Mouse (Mus musculus) CH12.LX (cell line): Measurements from ENCODE around the gene Tdp1. TPM values are rescaled to one million over a fixed set of nuclear protein-coding genes. Genes with fewer than 3 reads are reported as not detected.

Experiments used
- DNase-seq: peaks from one replicate; pipeline ENCODE4 v3.0.0-alpha.2; 2013; ENCODE audit errors: extremely low read depth
- H3K27ac ChIP-seq: 2 replicates; pipeline ENCODE4 v1.5.1; 2012; ENCODE audit warnings: low read depth, mild to moderate bottlenecking, control low read depth, moderate library complexity; ENCODE audit not compliant: insufficient read depth
- H3K27me3 ChIP-seq: replicated peaks from 2 replicates; pipeline ENCODE3; 2012; ENCODE audit warnings: inconsistent platforms
- H3K36me3 ChIP-seq, 2 experiments: replicated peaks in 1 of 2; 2 replicates each; pipeline versions ENCODE3 to v1.6.1; 2012; ENCODE audit warnings: inconsistent platforms in 1 of 2, low read length in 1 of 2, mild to moderate bottlenecking in 1 of 2, mixed read lengths in 1 of 2, moderate library complexity in 1 of 2; ENCODE audit not compliant: control insufficient read depth in 1 of 2, insufficient read depth in 1 of 2
- H3K4me1 ChIP-seq, 2 experiments: 2 replicates each; pipeline ENCODE4 v1.6.1; 2012; ENCODE audit warnings: inconsistent platforms in 1 of 2, moderate library complexity in 1 of 2; ENCODE audit not compliant: insufficient read depth in 2 of 2, control insufficient read depth in 1 of 2
- H3K4me2 ChIP-seq: 2 replicates; pipeline ENCODE4 v1.6.1; 2012; ENCODE audit warnings: low read depth, mild to moderate bottlenecking, control low read depth; ENCODE audit not compliant: poor library complexity, insufficient read depth, severe bottlenecking
- H3K4me3 ChIP-seq, 3 experiments: fragments of 150-350 bp in 1 of 3; sonication (generic) in 1 of 3; replicated peaks in 1 of 3; 2 replicates each; pipeline versions ENCODE3 to v1.5.1; 2011 to 2012; ENCODE audit warnings: low read depth in 2 of 3, low read length in 2 of 3, mild to moderate bottlenecking in 2 of 3, moderate library complexity in 2 of 3, control low read depth in 1 of 3, improper control_type of control experiment in 1 of 3, inconsistent platforms in 1 of 3, mixed read lengths in 1 of 3; ENCODE audit not compliant: poor library complexity in 1 of 3
- H3K79me2 ChIP-seq: replicated peaks from 2 replicates; pipeline ENCODE4 v1.6.1; 2012; ENCODE audit warnings: mild to moderate bottlenecking, moderate library complexity; ENCODE audit not compliant: control insufficient read depth, poor library complexity, insufficient read depth, severe bottlenecking; ENCODE audit errors: extremely low read depth
- H3K9ac ChIP-seq: 2 replicates; pipeline ENCODE4 v1.6.1; 2012; ENCODE audit warnings: low read depth, mild to moderate bottlenecking, control low read depth, moderate library complexity; ENCODE audit not compliant: insufficient read depth
- H3K9me3 ChIP-seq: replicated peaks from 2 replicates; pipeline ENCODE3; 2012; ENCODE audit warnings: low read length, inconsistent platforms, mixed read lengths
- BHLHE40 ChIP-seq: IDR thresholded peaks from 2 replicates; pipeline ENCODE4 v1.6.1; 2011; ENCODE audit warnings: mild to moderate bottlenecking, low read depth, low read length, improper control_type of control experiment
- CHD2 ChIP-seq: IDR thresholded peaks from 2 replicates; pipeline ENCODE4 v1.6.1; 2011; ENCODE audit warnings: low read length, improper control_type of control experiment
- CTCF ChIP-seq, 2 experiments: IDR thresholded peaks in 1 of 2; conservative IDR thresholded peaks in 1 of 2; 2 replicates each; pipeline ENCODE4 v1.5.1; 2011 to 2012; ENCODE audit warnings: low read depth in 2 of 2, low read length in 2 of 2, improper control_type of control experiment in 1 of 2, inconsistent platforms in 1 of 2, mild to moderate bottlenecking in 1 of 2, moderate library complexity in 1 of 2
- ELF1 ChIP-seq: IDR thresholded peaks from 2 replicates; pipeline ENCODE4 v1.6.1; 2014; ENCODE audit warnings: low read depth, mild to moderate bottlenecking, inconsistent platforms, low read length, improper control_type of control experiment
- EP300 ChIP-seq: IDR thresholded peaks from 2 replicates; pipeline ENCODE4 v1.6.1; 2011; ENCODE audit warnings: low read length, improper control_type of control experiment
- ETS1 ChIP-seq: conservative IDR thresholded peaks from 2 replicates; pipeline ENCODE4 v1.6.1; 2012; ENCODE audit warnings: low read depth, mild to moderate bottlenecking, inconsistent platforms, low read length, improper control_type of control experiment, moderate library complexity
- GABPA ChIP-seq: IDR thresholded peaks from 2 replicates; pipeline ENCODE4 v1.6.1; 2012; ENCODE audit warnings: low read depth, low read length, improper control_type of control experiment, inconsistent platforms; ENCODE audit not compliant: insufficient replicate concordance
- IRF4 ChIP-seq: IDR thresholded peaks from 2 replicates; pipeline ENCODE4 v1.6.1; 2014; ENCODE audit warnings: low read depth, mild to moderate bottlenecking, inconsistent platforms, low read length, improper control_type of control experiment
- JUN ChIP-seq: IDR thresholded peaks from 2 replicates; pipeline ENCODE4 v1.6.1; 2011; ENCODE audit warnings: low read depth, mild to moderate bottlenecking, low read length, improper control_type of control experiment, moderate library complexity; ENCODE audit not compliant: insufficient read depth
- KAT2A ChIP-seq: IDR thresholded peaks from 2 replicates; pipeline ENCODE4 v1.6.1; 2012; ENCODE audit warnings: low read length, improper control_type of control experiment, inconsistent platforms; ENCODE audit not compliant: insufficient replicate concordance
- MAFK ChIP-seq: IDR thresholded peaks from 2 replicates; pipeline ENCODE4 v1.6.1; 2011; ENCODE audit warnings: low read length, improper control_type of control experiment; ENCODE audit not compliant: insufficient replicate concordance
- MXI1 ChIP-seq: IDR thresholded peaks from 2 replicates; pipeline ENCODE4 v1.6.1; 2011; ENCODE audit warnings: mild to moderate bottlenecking, low read depth, low read length, improper control_type of control experiment
- MYC ChIP-seq: IDR thresholded peaks from 2 replicates; pipeline ENCODE4 v1.6.1; 2011; ENCODE audit warnings: low read depth, mild to moderate bottlenecking, improper control_type of control experiment, low read length
- NRF1 ChIP-seq: IDR thresholded peaks from 2 replicates; pipeline ENCODE4 v1.6.1; 2014; ENCODE audit warnings: low read depth, mild to moderate bottlenecking, inconsistent platforms, low read length, improper control_type of control experiment, moderate library complexity
- PAX5 ChIP-seq: IDR thresholded peaks from 2 replicates; pipeline ENCODE4 v1.6.1; 2012; ENCODE audit warnings: low read length, inconsistent platforms, mixed read lengths
- POLR2AphosphoS2 ChIP-seq: IDR thresholded peaks from 2 replicates; pipeline ENCODE4 v1.6.1; 2011; ENCODE audit warnings: low read depth, low read length, improper control_type of control experiment
- RAD21 ChIP-seq: IDR thresholded peaks from 2 replicates; pipeline ENCODE4 v1.6.1; 2011; ENCODE audit warnings: low read depth, mild to moderate bottlenecking, low read length, improper control_type of control experiment, moderate library complexity
- RCOR1 ChIP-seq: conservative IDR thresholded peaks from 2 replicates; pipeline ENCODE4 v1.6.1; 2012; ENCODE audit warnings: low read depth, mild to moderate bottlenecking, inconsistent platforms, low read length, improper control_type of control experiment
- SIN3A ChIP-seq: IDR thresholded peaks from 2 replicates; pipeline ENCODE4 v1.6.1; 2012; ENCODE audit warnings: low read length, improper control_type of control experiment, inconsistent platforms
- SMC3 ChIP-seq: IDR thresholded peaks from 2 replicates; pipeline ENCODE4 v1.6.1; 2011; ENCODE audit warnings: low read depth, low read length, improper control_type of control experiment
- TBP ChIP-seq: conservative IDR thresholded peaks from 2 replicates; pipeline ENCODE4 v1.6.1; 2011; ENCODE audit warnings: low read depth, low read length, improper control_type of control experiment
- TCF12 ChIP-seq: IDR thresholded peaks from 2 replicates; pipeline ENCODE4 v1.6.1; 2014; ENCODE audit warnings: low read depth, mild to moderate bottlenecking, inconsistent platforms, low read length, improper control_type of control experiment
- UBTF ChIP-seq: IDR thresholded peaks from 2 replicates; pipeline ENCODE4 v1.6.1; 2012; ENCODE audit warnings: low read depth, mild to moderate bottlenecking, inconsistent platforms, low read length, improper control_type of control experiment, moderate library complexity
- ZC3H11A ChIP-seq: IDR thresholded peaks from 2 replicates; pipeline ENCODE4 v1.6.1; 2012; ENCODE audit warnings: low read depth, mild to moderate bottlenecking, inconsistent platforms, low read length, improper control_type of control experiment
- ZMIZ1 ChIP-seq: IDR thresholded peaks from 2 replicates; pipeline ENCODE4 v1.6.1; 2012; ENCODE audit warnings: low read depth, mild to moderate bottlenecking, inconsistent platforms, low read length, improper control_type of control experiment
- dilution Hi-C: fragments of 300-500 bp; cut with MboI; formaldehyde crosslinking; loops from 2 replicates; pipeline ENCODE4 v1.14.3; 2020; ENCODE audit warnings: low sequenced_read_pairs; ENCODE audit not compliant: extremely low pct_unique_long_range_greater_than_20kb, extremely low pct_ligation_motif_present
- in situ Hi-C: fragments of 300-500 bp; cut with MboI; formaldehyde crosslinking; loops from 3 replicates; pipeline ENCODE4 v1.14.3; 2019; ENCODE audit warnings: low sequenced_read_pairs, low pct_ligation_motif_present, low pct_unique_long_range_greater_than_20kb, mixed read lengths
- polyA plus RNA-seq: library from polyadenylated mRNA; unstranded; fragments of >175 nt; gene quantifications from 2 replicates; pipeline ENCODE4 v1.2.1, GENCODE M21; 2012; ENCODE audit warnings: low read depth; ENCODE audit not compliant: insufficient read length
- total RNA-seq, 2 experiments: library from RNA; depleted of rRNA; stranded (reverse); fragments of 300-350 nt in 1 of 2; fragments of >200 nt in 1 of 2; gene quantifications; 2 replicates each; pipeline ENCODE4 v1.2.3; 2012 to 2014

Gene Tdp1
- total and polyA plus RNA-seq, 3 experiments = 16.9 to 53.7 (median 27.4) TPM

- no peak overlapping the region for H3K4me3 ChIP-seq
- H3K27ac ChIP-seq = no peak overlapping the region
- H3K27me3 ChIP-seq = no peaks in the 10 kb centered on the region
- H3K4me1 ChIP-seq = peaks cover 0 to 7% of the 10 kb centered on the region in 2 experiments; a peak in 1 of 4 replicates
- no peak overlapping the region for H3K4me2 ChIP-seq
- no peak for DNase-seq
- no peak overlapping the region for H3K9ac ChIP-seq
- peaks cover 0 to 26% of the 10 kb centered on the region in 2 experiments for H3K36me3 ChIP-seq
- in situ Hi-C loops = no loop called here
- dilution Hi-C loops = no loop called here
- no peaks in the 10 kb centered on the region for H3K79me2 ChIP-seq
- H3K9me3 ChIP-seq = no peaks in the 10 kb centered on the region
- TF ChIP-seq RAD21 (peak; percentile 75), ZC3H11A (peak; percentile 54), POLR2AphosphoS2 (no peak), SMC3 (peak; percentile 79), CTCF (conservative IDR thresholded peaks at IDR 0.05 in 1 of 2, IDR thresholded peaks at IDR 0.05 in 1 of 2; ENCODE audit: low read depth in 2 of 2, low read length in 2 of 2) (peak in 1 of 2 experiments; percentile 65; a peak in 2 of 4 replicates)
- TF ChIP-seq, all 38 proteins: peak for 4
Observed at GRCm38 (mm10) chr12:99860981-99861380, 23.3 kb upstream of the Tdp1 start.

DNA sequence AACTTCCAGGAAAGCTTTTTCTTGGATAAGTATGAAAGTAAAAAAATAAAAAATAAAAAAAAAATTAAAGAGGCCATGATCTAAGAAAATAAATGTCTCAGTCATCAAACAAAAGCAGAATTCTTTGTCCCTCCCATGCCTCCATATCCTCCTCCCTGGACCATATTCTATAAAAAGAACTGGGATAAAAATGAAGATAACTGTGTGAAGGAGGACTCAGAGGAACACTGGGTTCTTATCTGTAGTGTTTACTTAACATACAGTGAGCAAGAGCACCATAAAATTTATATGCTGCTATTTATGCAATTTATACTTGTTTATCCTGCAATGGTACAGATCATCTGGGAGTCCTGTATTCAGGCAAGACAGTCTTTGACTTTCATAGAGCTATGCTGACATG, 19.7 kb upstream of the Tdp1 start:
- TF ChIP-seq ELF1 (no peak), PAX5 (no peak), TBP (no peak)
- Histone ChIP-seq H3K79me2 (no peaks in the 10 kb centered on the region), H3K4me3 (no peak overlapping the region), H3K9ac (no peak overlapping the region), H3K27me3 (no peaks in the 10 kb centered on the region), H3K36me3 (peaks cover 0 to 30% of the 10 kb centered on the region in 2 experiments), H3K27ac (no peak overlapping the region), H3K4me2 (no peak overlapping the region), H3K4me1 (peaks cover 0 to 7% of the 10 kb centered on the region in 2 experiments; a peak in 1 of 4 replicates), H3K9me3 (no peaks in the 10 kb centered on the region)
- dilution Hi-C loops = no loop called here
- in situ Hi-C loops = no loop called here
- no peak for DNase-seq

DNA sequence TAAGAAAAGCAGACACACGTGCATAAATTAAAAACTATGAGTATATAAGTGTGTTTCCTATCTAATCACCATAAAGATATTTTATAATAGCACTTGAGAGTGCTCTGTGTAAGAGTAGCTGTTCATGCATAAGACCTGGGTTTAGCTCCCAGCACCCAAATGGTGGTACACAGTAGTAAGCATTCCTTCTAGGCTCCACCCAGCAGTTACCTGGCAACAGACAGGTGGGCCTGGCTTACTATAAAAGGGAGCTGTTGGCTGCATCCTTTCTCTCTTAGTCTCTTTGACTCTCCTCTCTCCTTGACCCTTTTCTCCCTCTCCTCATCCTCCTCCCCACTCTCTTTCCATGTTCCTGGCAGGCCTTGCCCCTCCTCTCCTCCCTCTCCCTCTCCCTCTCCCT, 15.5 kb upstream of the Tdp1 start:
- H3K9me3 ChIP-seq = no peaks in the 10 kb centered on the region
- H3K36me3 ChIP-seq = peaks cover 0 to 21% of the 10 kb centered on the region in 2 experiments
- peaks cover 5 to 12% of the 10 kb centered on the region in 2 experiments for H3K4me1 ChIP-seq
- dilution Hi-C loops (no loop called here), in situ Hi-C loops (no loop called here)
- no peak overlapping the region for H3K9ac ChIP-seq
- no peak for TF ChIP-seq KAT2A
- no peak for TF ChIP-seq MAFK
- TF ChIP-seq TCF12 = no peak
- TF ChIP-seq BHLHE40 = no peak
- no peak for TF ChIP-seq NRF1
- TF ChIP-seq JUN = no peak
- no peak for TF ChIP-seq GABPA
- no peak for TF ChIP-seq EP300
- no peak for TF ChIP-seq ETS1
- no peak for TF ChIP-seq MXI1
- TF ChIP-seq ZMIZ1 = no peak
- no peak for TF ChIP-seq IRF4
- no peak for TF ChIP-seq SIN3A
- no peak for TF ChIP-seq RCOR1
- TF ChIP-seq RAD21 = no peak
- TF ChIP-seq CHD2 = no peak
- no peak for TF ChIP-seq MYC
- no peak for TF ChIP-seq UBTF
- no peak for TF ChIP-seq CTCF (conservative IDR thresholded peaks at IDR 0.05 in 1 of 2, IDR thresholded peaks at IDR 0.05 in 1 of 2; ENCODE audit: low read depth in 2 of 2, low read length in 2 of 2)
- H3K4me2 ChIP-seq = no peak overlapping the region
- DNase-seq = no peak
- no peaks in the 10 kb centered on the region for H3K27me3 ChIP-seq
- H3K79me2 ChIP-seq = no peaks in the 10 kb centered on the region
- H3K27ac ChIP-seq = no peak overlapping the region
- no peak overlapping the region for H3K4me3 ChIP-seq
